ENCODE assay signal across 8 mouse cellular contexts in genomic region chr17:32364850-32365249, GRCm38 (mm10). TPM values are rescaled to one million over a fixed set of nuclear protein-coding genes. Genes with fewer than 3 reads are reported as not detected.
DNase-seq lines count a peak whose midpoint lies in the region; ATAC-seq and TF ChIP-seq lines count a peak whose summit lies in the region.

No protein-coding gene starts in this region.

- TF ChIP-seq POLR2A in myocyte (IDR thresholded peaks at IDR 0.05; ENCODE audit: insufficient read length, low read depth): no peak
- TF ChIP-seq POLR2A in thymus, adult 2 months (IDR thresholded peaks at IDR 0.05; ENCODE audit: control insufficient read depth, extremely low read depth, insufficient read depth, low read length, poor library complexity): no peak

- H3K79me2 ChIP-seq in myocyte (ENCODE audit: control insufficient read depth, insufficient read depth): peaks cover 21% of the 10 kb centered on the region

- peaks cover 30% of the 10 kb centered on the region for H3K36me3 ChIP-seq in kidney, embryonic 15.5 days
- peaks cover 31% of the 10 kb centered on the region for H3K36me3 ChIP-seq in embryonic facial prominence, embryonic 12.5 days
- peaks cover 14% of the 10 kb centered on the region; the same call in 1 of the 2 replicates for H3K36me3 ChIP-seq in intestine, embryonic 15.5 days
- peaks cover 13% of the 10 kb centered on the region for H3K36me3 ChIP-seq in myocyte (ENCODE audit: control insufficient read depth, insufficient read depth)
- peaks cover 10% of the 10 kb centered on the region for H3K36me3 ChIP-seq in thymus, adult 2 months (ENCODE audit: control insufficient read depth, insufficient read depth, low read length)

- peak overlapping the region; percentile 92 for H3K4me3 ChIP-seq in kidney, embryonic 15.5 days (replicated peaks)
- peak overlapping the region; percentile 93 for H3K4me3 ChIP-seq in embryonic facial prominence, embryonic 12.5 days
- peak overlapping the region; percentile 95 for H3K4me3 ChIP-seq in intestine, embryonic 15.5 days (replicated peaks)
- peak overlapping the region; percentile 46 for H3K4me3 ChIP-seq in myocyte
- H3K4me3 ChIP-seq in thymus, adult 2 months (ENCODE audit: control insufficient read depth, insufficient read depth, low read length): no peak overlapping the region

- DNase-seq in kidney, postnatal 4 days: no peak
- DNase-seq in ovary, postnatal 36 days (ENCODE audit: low spot score): no peak
- DNase-seq in thymus, adult 2 months: no peak

- H3K4me2 ChIP-seq in kidney, embryonic 15.5 days: peak overlapping the region; percentile 59
- H3K4me2 ChIP-seq in embryonic facial prominence, embryonic 12.5 days (replicated peaks): peak overlapping the region; percentile 84
- peak overlapping the region; percentile 63 for H3K4me2 ChIP-seq in intestine, embryonic 15.5 days (replicated peaks)
- H3K4me2 ChIP-seq in myocyte (ENCODE audit: low read depth): peak overlapping the region; percentile 82

- no peak for TF ChIP-seq CTCF in thymus, adult 2 months (IDR thresholded peaks at IDR 0.05; ENCODE audit: borderline replicate concordance, control insufficient read depth, extremely low read depth, insufficient read depth, low read length, poor library complexity)

- H3K27me3 ChIP-seq in kidney, embryonic 15.5 days: no peaks in the 10 kb centered on the region
- no peaks in the 10 kb centered on the region for H3K27me3 ChIP-seq in embryonic facial prominence, embryonic 12.5 days
- no peaks in the 10 kb centered on the region for H3K27me3 ChIP-seq in intestine, embryonic 15.5 days (replicated peaks)
- H3K27me3 ChIP-seq in myocyte (ENCODE audit: control insufficient read depth, insufficient read depth, insufficient read length): no peaks in the 10 kb centered on the region
- H3K27me3 ChIP-seq in thymus, adult 2 months (ENCODE audit: control insufficient read depth, insufficient read depth, low read length): no peaks in the 10 kb centered on the region

- H3K27ac ChIP-seq in kidney, embryonic 15.5 days: peak overlapping the region; percentile 83
- peak overlapping the region; percentile 76 for H3K27ac ChIP-seq in embryonic facial prominence, embryonic 12.5 days
- H3K27ac ChIP-seq in intestine, embryonic 15.5 days: peak overlapping the region; percentile 64
- no peak overlapping the region for H3K27ac ChIP-seq in thymus, adult 2 months (ENCODE audit: control insufficient read depth, insufficient read depth, low read length)

- 0 out of 2 replicates have a peak, but pooled peaks have one; percentile 12 for ATAC-seq in kidney, embryonic 15.5 days (replicated peaks; ENCODE audit: low FRiP score)
- peak; percentile 1; the same call in 1 of the 2 replicates for ATAC-seq in embryonic facial prominence, embryonic 12.5 days (ENCODE audit: insufficient number of reproducible peaks, insufficient read depth, low FRiP score, low TSS enrichment)
- peak; percentile 18; the same call in 1 of the 2 replicates for ATAC-seq in intestine, embryonic 15.5 days
- no peak for ATAC-seq in erythroid progenitor cell, adult 5-6 weeks (replicated peaks; ENCODE audit: low FRiP score, poor library complexity, severe bottlenecking)

- H3K4me1 ChIP-seq in kidney, embryonic 15.5 days: peaks cover 36% of the 10 kb centered on the region
- H3K4me1 ChIP-seq in embryonic facial prominence, embryonic 12.5 days: peaks cover 17% of the 10 kb centered on the region
- H3K4me1 ChIP-seq in intestine, embryonic 15.5 days (replicated peaks): peaks cover 16% of the 10 kb centered on the region
- peaks cover 16% of the 10 kb centered on the region for H3K4me1 ChIP-seq in thymus, adult 2 months (replicated peaks; ENCODE audit: control insufficient read depth, insufficient read depth, low read length)

- H3K9me3 ChIP-seq in kidney, embryonic 15.5 days (replicated peaks): no peaks in the 10 kb centered on the region
- no peaks in the 10 kb centered on the region for H3K9me3 ChIP-seq in embryonic facial prominence, embryonic 12.5 days
- H3K9me3 ChIP-seq in intestine, embryonic 15.5 days: no peaks in the 10 kb centered on the region

- H3ac ChIP-seq in myocyte (ENCODE audit: control insufficient read depth, insufficient read length): peak overlapping the region; percentile 87

- WGBS in kidney, embryonic 15.5 days: 56% methylated on average over 5 of the region's 5 CpGs
- 48% methylated on average over 5 of the region's 5 CpGs for WGBS in embryonic facial prominence, embryonic 12.5 days
- WGBS in intestine, embryonic 15.5 days: 54% methylated on average over 5 of the region's 5 CpGs
- WGBS in thymus, adult 2 months: 43% methylated on average over 5 of the region's 5 CpGs

- peak overlapping the region; percentile 37; the same call in 1 of the 2 replicates for H3K9ac ChIP-seq in kidney, embryonic 15.5 days
- H3K9ac ChIP-seq in embryonic facial prominence, embryonic 12.5 days: peak overlapping the region; percentile 98
- no peak overlapping the region for H3K9ac ChIP-seq in intestine, embryonic 15.5 days

TF ChIP-seq in myocyte, 11 proteins besides CTCF, POLR2A, EP300 and RAD21:
- TF ChIP-seq MYOD1 (IDR thresholded peaks at IDR 0.05; ENCODE audit: control insufficient read depth in 1 of 3, insufficient read length in 2 of 3, low read depth in 2 of 3): no peak
- no peak for TF ChIP-seq CEBPB (IDR thresholded peaks at IDR 0.05; ENCODE audit: insufficient read depth, poor library complexity, severe bottlenecking)
- TF ChIP-seq TCF3 (IDR thresholded peaks at IDR 0.05; ENCODE audit: insufficient read length, low read depth): no peak
- TF ChIP-seq MYOG (IDR thresholded peaks at IDR 0.05; ENCODE audit: control insufficient read depth in 1 of 3, insufficient read depth in 1 of 3, insufficient read length in 2 of 3, low read depth in 2 of 3): no peak
- TF ChIP-seq REST (IDR thresholded peaks at IDR 0.05; ENCODE audit: insufficient read depth, insufficient read length): no peak
- no peak for TF ChIP-seq TCF12 (IDR thresholded peaks at IDR 0.05; ENCODE audit: insufficient read depth, poor library complexity, severe bottlenecking)
- no peak for TF ChIP-seq SRF (IDR thresholded peaks at IDR 0.05; ENCODE audit: control insufficient read depth, insufficient read length, low read depth)
- TF ChIP-seq E2F4 (IDR thresholded peaks at IDR 0.05; ENCODE audit: insufficient read depth): no peak
- no peak for TF ChIP-seq USF1 (IDR thresholded peaks at IDR 0.05; ENCODE audit: low read depth)
- TF ChIP-seq MAX (IDR thresholded peaks at IDR 0.05; ENCODE audit: low read depth): no peak

RNA-seq across cellular contexts. Expression of gene Akap8l, which starts 14.4 kb away (rescaled TPM):
- 109 and 128 TPM in 2 replicates for polyA plus RNA-seq in kidney, embryonic 15.5 days (2015; fragmentation: Nextera tagmentation; extraction: Ambion mirVana)
- 107 and 118 TPM in 2 replicates for polyA plus RNA-seq in embryonic facial prominence, embryonic 12.5 days (2016; fragmentation: Nextera tagmentation; extraction: Ambion mirVana)
- polyA plus RNA-seq in intestine, embryonic 15.5 days (2015; fragmentation: Nextera tagmentation; extraction: Ambion mirVana): 62.6 and 72.3 TPM in 2 replicates
- polyA plus RNA-seq in myocyte (2012; fragmentation: generic; extraction: Trizol): 31.7 TPM
- polyA plus RNA-seq in thymus, adult 2 months (2012; rRNA removed): 191 and 196 TPM in 2 replicates
- total RNA-seq in erythroid progenitor cell, adult 5-6 weeks (2015; ENCODE audit: low replicate concordance): 45.8 and 108 TPM in 2 replicates
- total RNA-seq in erythroid progenitor cell, adult 5-6 weeks (2017; ENCODE audit: low replicate concordance): 150 and 167 TPM in 2 replicates

RNA-seq across cellular contexts. Expression of gene Wiz, which starts 24.4 kb away (rescaled TPM):
- 25.6 and 26.5 TPM in 2 replicates for polyA plus RNA-seq in kidney, embryonic 15.5 days (2015; fragmentation: Nextera tagmentation; extraction: Ambion mirVana)
- polyA plus RNA-seq in embryonic facial prominence, embryonic 12.5 days (2016; fragmentation: Nextera tagmentation; extraction: Ambion mirVana): 34.0 and 36.5 TPM in 2 replicates
- polyA plus RNA-seq in intestine, embryonic 15.5 days (2015; fragmentation: Nextera tagmentation; extraction: Ambion mirVana): 24.6 and 24.7 TPM in 2 replicates
- 21.0 TPM for polyA plus RNA-seq in myocyte (2012; fragmentation: generic; extraction: Trizol)
- 57.1 and 71.0 TPM in 2 replicates for polyA plus RNA-seq in thymus, adult 2 months (2012; rRNA removed)
- 14.1 and 19.7 TPM in 2 replicates for total RNA-seq in erythroid progenitor cell, adult 5-6 weeks (2015; ENCODE audit: low replicate concordance)
- 3.3 and 5.6 TPM in 2 replicates for total RNA-seq in erythroid progenitor cell, adult 5-6 weeks (2017; ENCODE audit: low replicate concordance)

RNA-seq across cellular contexts. Expression of gene Rasal3, which starts 38.5 kb away (rescaled TPM):
- 0.33 and 0.95 TPM in 2 replicates for polyA plus RNA-seq in kidney, embryonic 15.5 days (2015; fragmentation: Nextera tagmentation; extraction: Ambion mirVana)
- 0.69 and 0.74 TPM in 2 replicates for polyA plus RNA-seq in embryonic facial prominence, embryonic 12.5 days (2016; fragmentation: Nextera tagmentation; extraction: Ambion mirVana)
- polyA plus RNA-seq in intestine, embryonic 15.5 days (2015; fragmentation: Nextera tagmentation; extraction: Ambion mirVana): 1.7 and 1.8 TPM in 2 replicates
- polyA plus RNA-seq in myocyte (2012; fragmentation: generic; extraction: Trizol): not detected
- 541 and 555 TPM in 2 replicates for polyA plus RNA-seq in thymus, adult 2 months (2012; rRNA removed)
- total RNA-seq in erythroid progenitor cell, adult 5-6 weeks (2015; ENCODE audit: low replicate concordance): 12.6 and 16.3 TPM in 2 replicates
- total RNA-seq in erythroid progenitor cell, adult 5-6 weeks (2017; ENCODE audit: low replicate concordance): 5.3 and 17.5 TPM in 2 replicates

RNA-seq across cellular contexts. Expression of gene Akap8, which starts 43.8 kb away (rescaled TPM):
- 117 and 119 TPM in 2 replicates for polyA plus RNA-seq in kidney, embryonic 15.5 days (2015; fragmentation: Nextera tagmentation; extraction: Ambion mirVana)
- 145 and 148 TPM in 2 replicates for polyA plus RNA-seq in embryonic facial prominence, embryonic 12.5 days (2016; fragmentation: Nextera tagmentation; extraction: Ambion mirVana)
- polyA plus RNA-seq in intestine, embryonic 15.5 days (2015; fragmentation: Nextera tagmentation; extraction: Ambion mirVana): 83.2 and 85.6 TPM in 2 replicates
- polyA plus RNA-seq in myocyte (2012; fragmentation: generic; extraction: Trizol): 14.0 TPM
- 169 and 177 TPM in 2 replicates for polyA plus RNA-seq in thymus, adult 2 months (2012; rRNA removed)
- 26.8 and 33.5 TPM in 2 replicates for total RNA-seq in erythroid progenitor cell, adult 5-6 weeks (2015; ENCODE audit: low replicate concordance)
- 60.9 and 62.4 TPM in 2 replicates for total RNA-seq in erythroid progenitor cell, adult 5-6 weeks (2017; ENCODE audit: low replicate concordance)

RNA-seq across cellular contexts. Expression of gene Pglyrp2, which starts 59.1 kb away (rescaled TPM):
- polyA plus RNA-seq in kidney, embryonic 15.5 days (2015; fragmentation: Nextera tagmentation; extraction: Ambion mirVana): not detected in 2 replicates
- polyA plus RNA-seq in embryonic facial prominence, embryonic 12.5 days (2016; fragmentation: Nextera tagmentation; extraction: Ambion mirVana): 0.13 and 0.20 TPM in 2 replicates
- 0.28 and 0.40 TPM in 2 replicates for polyA plus RNA-seq in intestine, embryonic 15.5 days (2015; fragmentation: Nextera tagmentation; extraction: Ambion mirVana)
- not detected for polyA plus RNA-seq in myocyte (2012; fragmentation: generic; extraction: Trizol)
- 202 and 206 TPM in 2 replicates for polyA plus RNA-seq in thymus, adult 2 months (2012; rRNA removed)
- 1.1 and 3.4 TPM in 2 replicates for total RNA-seq in erythroid progenitor cell, adult 5-6 weeks (2015; ENCODE audit: low replicate concordance)
- 1.2 and 2.1 TPM in 2 replicates for total RNA-seq in erythroid progenitor cell, adult 5-6 weeks (2017; ENCODE audit: low replicate concordance)

Comparison
In these comparisons a context has a peak if more than half of its experiments do, and no peak if none do; other contexts are left out.
1. RNA of gene Rasal3, which starts 38.5 kb away (polyA plus RNA-seq): 541 to 555 TPM in thymus, adult 2 months; 1.7 to 1.8 TPM in intestine, embryonic 15.5 days, 0.33 to 0.95 TPM in kidney, embryonic 15.5 days, 0.69 to 0.74 TPM in embryonic facial prominence, embryonic 12.5 days and not detected in myocyte (single experiment); every median in the first group is over 100 times any median in the second.
2. Peak in every context shown above with its lines, with median percentiles within 50 percentile points of each other: H3K4me2 ChIP-seq.